Mouse (Mus musculus): ENCODE results near the gene Cnot2.

DNA sequence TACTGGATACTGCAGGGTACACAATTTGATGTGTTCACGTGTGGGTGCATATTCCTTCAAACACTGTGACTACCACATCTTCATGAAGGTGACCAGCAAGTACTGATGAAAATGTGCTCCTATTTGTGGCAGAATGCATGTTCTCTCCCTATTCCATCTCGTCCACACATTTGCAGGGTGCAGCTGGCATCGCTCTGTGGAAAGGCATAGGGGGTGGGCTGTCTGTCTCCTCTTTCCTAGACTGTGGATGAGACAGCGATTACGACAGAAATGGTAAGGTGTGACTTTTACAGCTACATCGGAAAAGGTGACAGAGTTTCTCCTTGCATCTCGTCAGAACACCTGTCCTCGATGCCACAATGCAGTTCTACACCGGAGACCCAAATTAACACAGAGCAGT, 122.5 kb downstream of the Cnot2 start:
- TF ChIP-seq CTCF (IDR thresholded peaks at IDR 0.05; ENCODE audit: insufficient read depth, low read length) (no peak), POLR2A (IDR thresholded peaks at IDR 0.05; ENCODE audit: borderline replicate concordance, extremely low read depth, low read depth, low read length) (no peak)
